Mouse (Mus musculus) heart, embryonic 13.5 days (tissue): ENCODE measurements around the gene Ush2a. TPM values are rescaled to one million over a fixed set of nuclear protein-coding genes. Genes with fewer than 3 reads are reported as not detected.

Source experiments
- ATAC-seq: fragments of 200-750 bp; cut with Nextera tagmentation; 2 replicates; pipeline ENCODE4 v1.8.0; 2017; ENCODE audit warnings: moderate TSS enrichment; ENCODE audit not compliant: insufficient number of reproducible peaks, low FRiP score, low TSS enrichment; ENCODE audit errors: extremely low read depth
- H3K27ac ChIP-seq: fragments of 300-500 bp; sonication (generic); replicated peaks from 2 replicates; pipeline ENCODE4 v1.5.1; 2015; ENCODE audit warnings: moderate library complexity, mild to moderate bottlenecking, inconsistent platforms
- H3K27me3 ChIP-seq: fragments of 300-500 bp; sonication (generic); replicated peaks from 2 replicates; pipeline ENCODE4 v1.6.1; 2015; ENCODE audit warnings: mild to moderate bottlenecking, inconsistent platforms
- H3K36me3 ChIP-seq: fragments of 300-500 bp; sonication (generic); 2 replicates; pipeline ENCODE4 v1.6.1; 2015; ENCODE audit warnings: mild to moderate bottlenecking, inconsistent platforms
- H3K4me1 ChIP-seq: fragments of 300-500 bp; sonication (generic); 2 replicates; pipeline ENCODE4 v1.6.1; 2015; ENCODE audit warnings: inconsistent platforms
- H3K4me2 ChIP-seq: fragments of 300-500 bp; sonication (generic); 2 replicates; pipeline ENCODE4 v1.6.1; 2015; ENCODE audit warnings: inconsistent platforms, mild to moderate bottlenecking, moderate library complexity
- H3K4me3 ChIP-seq: fragments of 300-500 bp; sonication (generic); 2 replicates; pipeline ENCODE4 v1.5.1; 2015; ENCODE audit warnings: moderate library complexity, mild to moderate bottlenecking, inconsistent platforms
- H3K9ac ChIP-seq: fragments of 300-500 bp; sonication (generic); 2 replicates; pipeline ENCODE4 v1.6.1; 2015; ENCODE audit warnings: inconsistent platforms, mild to moderate bottlenecking, moderate library complexity
- H3K9me3 ChIP-seq: fragments of 300-500 bp; sonication (generic); 2 replicates; pipeline ENCODE4 v1.6.1; 2016; ENCODE audit warnings: inconsistent platforms
- WGBS: fragments of 180-500 bp; shearing (Covaris S2); methylation state at CpG from one replicate; pipeline ENCODE4 v1.1.7; 2015; ENCODE audit warnings: mixed read lengths; 5-methylcytosine and 5-hydroxymethylcytosine counted together
- polyA plus RNA-seq: library from polyadenylated mRNA; unstranded; fragments of >200 nt; fragmentation: Nextera tagmentation; extraction: Ambion mirVana; gene quantifications from 2 replicates; pipeline ENCODE4 v1.2.1, GENCODE M21; 2015

The Ush2a gene
- 0.03 and 0.07 TPM in 2 replicates for polyA plus RNA-seq

DNA sequence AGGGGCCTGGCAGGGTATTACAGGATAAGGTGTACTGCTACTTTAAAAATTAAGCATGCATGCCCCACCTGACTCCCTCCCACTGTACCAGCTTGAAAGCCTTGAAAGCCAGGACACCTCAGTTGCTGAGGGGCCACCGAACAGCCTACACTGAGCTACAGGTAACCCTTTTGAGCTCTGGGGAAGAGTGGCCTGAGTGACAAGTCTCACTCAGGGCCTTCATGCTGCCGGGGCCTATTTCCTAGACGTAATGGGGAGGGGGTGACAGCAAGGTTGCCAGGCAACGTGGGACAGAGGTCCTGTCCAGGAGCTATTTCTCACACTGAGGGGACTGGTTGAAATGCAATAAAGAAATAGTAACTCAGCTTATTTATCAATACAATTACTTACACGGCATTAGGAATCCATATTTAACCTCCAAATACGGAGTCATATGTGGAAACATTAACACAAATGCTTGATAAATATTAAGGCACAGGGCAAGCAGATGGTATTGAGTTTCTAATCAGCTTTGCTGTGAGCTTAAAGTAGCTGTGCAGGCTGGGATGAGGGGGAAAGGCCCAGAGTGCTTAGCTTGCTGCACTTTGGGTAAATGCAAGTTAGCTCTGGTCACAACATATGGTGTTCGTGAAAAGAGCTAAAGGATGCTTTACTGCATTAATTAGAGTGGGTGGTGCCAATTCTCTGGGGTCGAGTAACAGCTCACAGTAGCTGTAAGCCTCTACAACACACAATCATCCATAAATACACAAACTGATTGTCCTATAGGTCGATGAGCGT lies at the start of gene Ush2a:
Gene Ush2a, plus strand, starts transcription at position 121 of the 780 bp plus-strand sequence.
- peaks cover 5% of the 10 kb centered on the region for H3K4me1 ChIP-seq
- H3K36me3 ChIP-seq, result no peaks in the 10 kb centered on the region
- no peaks in the 10 kb centered on the region for H3K9me3 ChIP-seq
- no peak within 1 kb of the TSS for H3K4me3 ChIP-seq
- no peak within 1 kb of the TSS for H3K27ac ChIP-seq
- no peak within 1 kb of the TSS for H3K4me2 ChIP-seq
- ATAC-seq, result no peak
- H3K27me3 ChIP-seq, result no peaks in the 10 kb centered on the region
- no peak within 1 kb of the TSS for H3K9ac ChIP-seq
- 69% methylated on average over 10 of the region's 10 CpGs for WGBS

DNA sequence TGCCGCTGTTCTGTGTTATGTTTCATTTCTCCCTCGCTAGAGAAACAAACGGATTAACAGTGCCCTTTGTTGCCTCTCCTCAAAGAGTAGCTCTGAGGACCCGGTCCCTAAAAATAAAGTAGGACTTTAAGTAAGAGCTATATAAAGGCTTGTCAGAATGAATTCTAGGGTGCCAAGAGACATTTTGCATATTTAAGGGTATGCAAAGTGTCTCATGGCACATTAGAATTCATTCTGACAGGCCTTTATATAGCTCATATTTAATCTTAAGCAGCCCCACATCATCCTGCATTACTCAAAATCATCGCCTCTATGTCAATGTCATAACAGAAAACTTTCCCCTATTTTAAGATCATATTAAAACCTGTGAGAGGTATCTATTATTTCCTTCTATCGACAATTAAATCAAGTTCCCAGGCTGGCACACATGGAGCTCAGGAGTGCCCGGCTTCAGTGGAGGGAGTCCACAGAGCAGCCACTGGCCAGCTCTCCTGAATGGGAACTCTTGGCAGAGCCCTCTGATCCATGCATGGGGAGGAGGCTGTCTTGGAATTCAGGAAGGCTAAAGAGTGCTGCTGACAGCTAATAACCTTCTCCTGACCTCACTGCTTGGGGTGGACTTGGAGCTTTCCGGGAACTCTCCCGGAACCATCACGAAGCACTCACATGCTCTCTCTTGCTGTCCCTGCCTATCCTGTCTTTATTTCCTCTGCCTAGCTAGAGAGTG lies 46.8 kb upstream of the Ush2a start:
- peak overlapping the region; percentile 18; the same call in 1 of the 2 replicates for H3K4me2 ChIP-seq
- H3K4me1 ChIP-seq, result peaks cover 13% of the 10 kb centered on the region
- H3K36me3 ChIP-seq, result peaks cover 24% of the 10 kb centered on the region
- H3K27ac ChIP-seq, result peak overlapping the region; percentile 53
- no peak for ATAC-seq
- no peaks in the 10 kb centered on the region for H3K9me3 ChIP-seq
- H3K27me3 ChIP-seq, result no peaks in the 10 kb centered on the region
- 39% methylated on average over 10 of the region's 10 CpGs for WGBS
- no peak overlapping the region for H3K4me3 ChIP-seq
- no peak overlapping the region for H3K9ac ChIP-seq

DNA sequence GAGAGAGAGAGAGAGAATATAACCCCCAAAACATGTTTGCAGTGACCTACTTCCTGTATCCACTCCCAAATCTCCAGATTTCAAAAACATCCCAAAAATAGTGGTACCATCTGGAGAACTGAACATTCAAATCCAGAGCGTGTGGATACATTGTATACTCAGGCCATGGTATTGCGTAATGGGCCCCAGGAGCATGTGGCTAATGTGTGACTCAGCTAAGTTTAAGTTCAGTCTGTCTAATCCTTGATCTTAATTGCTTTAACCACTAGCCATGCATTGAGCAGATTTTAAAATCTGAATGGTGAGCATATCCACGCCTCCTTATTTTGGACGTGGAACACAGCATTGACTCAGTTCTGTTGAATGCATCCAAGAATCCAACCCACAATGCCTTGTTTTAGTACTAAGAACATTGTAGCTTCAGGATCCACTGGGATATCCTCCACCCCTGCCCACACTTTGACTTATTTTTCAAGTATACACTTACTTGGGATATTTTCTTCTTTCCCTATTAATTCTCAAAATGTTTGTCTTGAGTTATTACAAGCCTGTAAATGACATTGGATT lies 40.5 kb upstream of the Ush2a start:
- H3K27ac ChIP-seq, result no peak overlapping the region
- 81% methylated on average over 4 of the region's 4 CpGs for WGBS
- no peaks in the 10 kb centered on the region for H3K9me3 ChIP-seq
- H3K9ac ChIP-seq, result no peak overlapping the region
- H3K27me3 ChIP-seq, result no peaks in the 10 kb centered on the region
- H3K4me2 ChIP-seq, result no peak overlapping the region
- H3K36me3 ChIP-seq, result no peaks in the 10 kb centered on the region
- H3K4me3 ChIP-seq, result no peak overlapping the region
- no peaks in the 10 kb centered on the region for H3K4me1 ChIP-seq
- no peak for ATAC-seq

DNA sequence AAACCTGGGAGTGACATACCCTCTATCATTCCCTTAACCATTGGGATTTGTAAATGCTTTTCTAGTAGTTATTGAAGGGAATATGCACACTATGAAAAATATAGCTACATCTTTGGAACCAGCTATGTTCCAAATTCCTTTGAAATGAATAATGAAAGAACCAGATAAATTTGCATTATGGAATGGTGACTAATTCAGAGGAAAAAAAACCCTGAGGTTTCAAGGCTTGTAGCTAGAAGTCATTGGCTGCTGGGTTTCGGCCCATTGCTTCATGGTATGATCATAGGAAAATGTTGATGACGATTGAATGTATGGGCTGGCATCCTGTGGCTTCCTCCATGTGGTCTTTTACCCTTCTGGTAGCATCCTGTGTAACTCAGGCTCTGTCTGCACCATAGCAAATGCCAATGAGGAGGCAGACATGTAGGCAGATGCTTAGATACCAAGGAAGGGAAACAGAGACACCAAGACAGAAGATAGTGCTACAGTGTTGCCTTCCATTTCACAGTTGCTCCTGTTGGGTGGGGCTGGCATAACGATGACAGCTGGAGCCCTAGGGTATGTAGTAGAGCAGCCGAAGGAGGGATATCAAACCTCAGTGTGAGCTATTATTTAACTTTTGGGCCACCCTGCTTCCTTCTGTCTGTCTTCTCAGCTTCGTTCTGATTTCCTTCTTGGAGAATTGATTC lies 28.6 kb upstream of the Ush2a start:
- H3K36me3 ChIP-seq, result no peaks in the 10 kb centered on the region
- H3K4me1 ChIP-seq, result no peaks in the 10 kb centered on the region
- no peak overlapping the region for H3K9ac ChIP-seq
- no peak overlapping the region for H3K4me3 ChIP-seq
- 75% methylated on average over 5 of the region's 5 CpGs for WGBS
- no peak for ATAC-seq
- no peak overlapping the region for H3K4me2 ChIP-seq
- H3K27ac ChIP-seq, result no peak overlapping the region
- no peaks in the 10 kb centered on the region for H3K9me3 ChIP-seq
- H3K27me3 ChIP-seq, result no peaks in the 10 kb centered on the region

DNA sequence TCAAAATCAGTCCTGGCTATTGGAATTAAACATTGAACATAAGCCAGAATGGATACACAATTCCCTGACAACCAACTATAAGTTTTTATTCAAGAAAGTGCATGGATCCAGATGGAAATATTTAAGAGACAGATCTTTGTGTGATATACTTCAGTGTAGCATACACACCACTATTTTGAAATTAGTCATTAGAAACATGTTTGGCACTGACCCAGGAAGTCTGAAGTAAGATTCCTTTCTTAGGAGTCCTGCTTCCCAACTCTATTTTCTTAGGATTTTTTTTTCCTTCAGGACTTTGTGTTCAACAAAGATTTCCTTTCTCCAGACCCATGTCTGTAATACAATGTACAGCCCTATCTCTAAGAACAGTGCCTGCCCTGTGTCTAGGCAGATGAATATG lies 23.2 kb upstream of the Ush2a start:
- Histone ChIP-seq H3K9ac (no peak overlapping the region), H3K9me3 (no peaks in the 10 kb centered on the region), H3K4me3 (no peak overlapping the region), H3K27ac (no peak overlapping the region), H3K4me2 (no peak overlapping the region), H3K27me3 (no peaks in the 10 kb centered on the region), H3K36me3 (no peaks in the 10 kb centered on the region), H3K4me1 (peaks cover 17% of the 10 kb centered on the region; the same call in 1 of the 2 replicates)
- ATAC-seq, result no peak

DNA sequence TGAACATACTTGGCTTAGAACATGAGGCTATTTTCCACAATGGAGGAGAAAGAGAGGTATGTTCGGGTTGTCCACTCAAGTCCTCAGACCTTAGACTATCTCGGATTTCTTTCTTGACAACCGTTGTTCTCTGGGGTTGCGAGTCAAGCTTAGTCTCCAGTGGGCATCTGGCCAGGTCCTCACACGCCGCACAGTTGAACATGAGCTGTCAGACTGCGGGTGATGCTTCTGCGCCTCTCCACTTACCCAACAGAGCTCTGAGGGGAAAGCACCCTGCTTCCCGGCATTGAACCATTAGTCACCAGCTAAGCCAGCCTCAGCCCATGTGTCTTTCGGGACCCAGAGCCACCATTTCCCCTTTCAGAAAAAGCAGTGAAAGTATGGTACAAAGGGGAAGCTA lies 20.1 kb upstream of the Ush2a start:
- Histone ChIP-seq H3K9ac (no peak overlapping the region), H3K4me2 (no peak overlapping the region), H3K4me1 (peaks cover 17% of the 10 kb centered on the region; the same call in 1 of the 2 replicates), H3K9me3 (no peaks in the 10 kb centered on the region), H3K27me3 (no peaks in the 10 kb centered on the region), H3K4me3 (no peak overlapping the region), H3K27ac (no peak overlapping the region), H3K36me3 (no peaks in the 10 kb centered on the region)
- no peak for ATAC-seq
- WGBS, result 71% methylated on average over 10 of the region's 10 CpGs

DNA sequence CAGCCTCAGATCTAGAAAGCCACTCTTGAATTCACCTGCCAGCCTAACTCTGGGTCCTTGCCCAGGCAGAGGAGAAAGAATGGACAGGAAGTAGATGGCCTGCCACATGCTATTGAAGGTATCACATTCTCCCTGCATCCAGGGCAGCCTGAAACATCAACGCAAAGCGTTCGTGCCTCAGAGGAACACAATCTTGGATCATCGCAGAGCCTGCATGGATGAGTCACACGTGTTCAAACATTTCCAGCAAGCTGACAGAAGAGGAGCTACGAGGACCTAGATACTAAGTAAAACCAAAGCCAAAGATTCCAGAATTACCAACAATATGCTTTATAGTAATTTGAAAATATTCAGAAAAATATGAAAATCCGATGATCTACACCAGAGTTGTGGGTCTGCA lies 4.3 kb upstream of the Ush2a start:
- ATAC-seq, result no peak
- Histone ChIP-seq H3K27ac (no peak overlapping the region), H3K36me3 (no peaks in the 10 kb centered on the region), H3K9me3 (no peaks in the 10 kb centered on the region), H3K27me3 (no peaks in the 10 kb centered on the region), H3K9ac (no peak overlapping the region), H3K4me1 (no peaks in the 10 kb centered on the region), H3K4me3 (no peak overlapping the region), H3K4me2 (no peak overlapping the region)
- WGBS, result 77% methylated on average over 7 of the region's 7 CpGs

DNA sequence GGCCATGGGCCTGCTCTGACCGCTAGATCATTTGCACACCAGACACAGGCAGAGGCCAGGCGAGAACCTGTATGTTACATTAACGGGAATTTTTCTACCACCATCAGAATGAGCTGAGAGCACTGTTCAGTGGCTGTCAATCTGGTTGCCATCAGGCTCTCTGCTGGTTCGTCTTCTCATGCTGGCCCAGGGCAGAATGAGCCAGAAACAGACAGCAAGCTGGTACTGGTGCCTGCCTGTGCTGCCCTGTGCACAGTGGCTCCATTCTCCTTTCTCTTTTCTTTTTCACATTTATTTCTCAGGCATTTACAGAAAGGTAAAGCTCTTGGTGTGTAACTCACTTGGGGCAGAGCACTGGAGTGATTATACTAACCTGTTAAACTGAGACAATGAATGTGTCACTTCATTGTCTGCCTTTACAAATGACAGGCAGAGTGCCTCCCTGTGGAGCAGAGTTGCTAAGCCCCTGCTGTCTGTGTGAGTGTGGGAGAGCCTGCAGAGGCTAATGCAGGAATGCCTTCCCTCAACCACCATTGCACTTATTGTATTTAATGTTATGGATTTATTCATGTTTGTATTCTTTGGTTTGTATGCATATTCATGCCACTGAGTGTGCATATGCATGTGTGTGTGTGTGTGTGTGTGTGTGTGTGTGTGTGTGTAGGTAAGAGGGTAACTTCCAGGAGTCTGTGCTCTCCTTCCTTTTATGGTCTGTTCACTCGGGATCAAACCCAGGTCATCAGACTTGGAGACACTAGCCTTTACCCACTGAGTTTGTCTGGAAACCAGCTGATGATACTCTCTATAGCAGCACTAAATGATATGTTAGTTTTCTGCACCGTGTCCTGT lies 1.3 kb upstream of the Ush2a start:
- Histone ChIP-seq H3K4me1 (no peaks in the 10 kb centered on the region), H3K27ac (no peak overlapping the region), H3K27me3 (no peaks in the 10 kb centered on the region), H3K36me3 (no peaks in the 10 kb centered on the region), H3K9me3 (no peaks in the 10 kb centered on the region), H3K9ac (no peak overlapping the region), H3K4me3 (no peak overlapping the region), H3K4me2 (no peak overlapping the region)
- no peak for ATAC-seq
- WGBS, result 67% methylated on average over 6 of the region's 6 CpGs

DNA sequence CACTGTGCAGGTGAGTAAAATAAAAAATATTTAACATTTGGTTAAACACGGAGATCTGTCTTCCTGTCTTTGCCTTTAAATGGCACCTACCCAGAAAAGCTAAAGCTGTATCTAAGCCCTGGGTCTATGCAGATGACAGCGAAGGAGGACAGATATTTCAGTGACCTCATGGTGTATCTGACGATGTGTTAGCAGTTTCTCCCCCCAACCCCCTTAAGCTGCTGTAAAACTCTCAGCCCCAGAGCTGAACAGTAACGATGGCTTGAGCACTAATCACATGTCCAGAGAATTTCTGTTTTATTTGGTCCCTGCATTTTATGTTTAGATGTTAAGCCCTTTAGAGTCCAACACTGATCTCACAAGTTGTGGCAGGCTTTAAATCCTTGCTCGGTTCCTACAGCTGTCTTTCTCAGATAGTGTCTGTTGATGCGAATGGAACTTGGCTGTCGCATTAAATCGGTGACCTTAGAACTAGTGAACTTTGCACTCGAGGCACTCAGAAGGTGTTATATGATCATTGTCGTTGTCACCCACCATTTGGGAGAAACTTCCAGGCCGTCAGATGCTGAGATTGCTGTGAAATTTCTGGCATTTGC lies 5.4 kb downstream of the Ush2a start:
- Histone ChIP-seq H3K36me3 (no peaks in the 10 kb centered on the region), H3K27me3 (no peaks in the 10 kb centered on the region), H3K27ac (no peak overlapping the region), H3K4me3 (no peak overlapping the region), H3K4me1 (peaks cover 12% of the 10 kb centered on the region), H3K9ac (no peak overlapping the region), H3K9me3 (no peaks in the 10 kb centered on the region), H3K4me2 (peak overlapping the region; percentile 39)
- 32% methylated on average over 11 of the region's 11 CpGs for WGBS
- no peak for ATAC-seq

DNA sequence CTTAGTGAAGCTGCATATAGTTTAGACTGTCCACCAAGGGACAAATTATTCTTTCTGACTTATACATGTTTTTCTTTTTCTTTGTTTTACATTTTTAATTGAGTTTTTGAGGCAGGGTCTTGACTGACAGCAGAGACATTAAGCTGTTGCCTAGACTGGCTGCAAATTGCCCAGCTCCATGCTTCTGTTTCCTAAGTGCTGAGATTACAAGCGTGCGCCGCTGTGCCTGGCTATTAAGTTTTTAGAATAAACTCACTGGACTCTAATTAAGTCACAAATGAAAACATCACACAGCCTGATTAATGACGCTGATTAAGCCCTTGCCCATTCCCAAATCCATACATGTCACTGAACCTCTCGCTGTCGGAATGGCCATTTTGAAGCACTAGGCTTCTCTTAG lies 7.2 kb downstream of the Ush2a start:
- H3K4me2 ChIP-seq, result no peak overlapping the region
- H3K9ac ChIP-seq, result no peak overlapping the region
- H3K27ac ChIP-seq, result no peak overlapping the region
- H3K4me1 ChIP-seq, result peaks cover 12% of the 10 kb centered on the region
- H3K36me3 ChIP-seq, result no peaks in the 10 kb centered on the region
- no peaks in the 10 kb centered on the region for H3K27me3 ChIP-seq
- WGBS, result 84% methylated on average over 6 of the region's 6 CpGs
- no peak overlapping the region for H3K4me3 ChIP-seq
- no peak for ATAC-seq
- H3K9me3 ChIP-seq, result no peaks in the 10 kb centered on the region
